Mouse (Mus musculus) heart, embryonic 14.5 days (tissue): ENCODE data around the gene Gbp2b. TPM values are rescaled to one million over a fixed set of nuclear protein-coding genes. Genes with fewer than 3 reads are reported as not detected.
A peak's percentile ranks its signal among the peaks of the same experiment; 100 is the strongest.

Experiments
- ATAC-seq: fragments of 200-750 bp; cut with Nextera tagmentation; 2 replicates; pipeline ENCODE4 v1.8.0; 2017; ENCODE audit warnings: low read depth, moderate TSS enrichment; ENCODE audit not compliant: insufficient number of reproducible peaks, insufficient read depth, low FRiP score
- H3K27ac ChIP-seq, 2 experiments: fragments of 200-500 bp in 1 of 2; fragments of 300-500 bp in 1 of 2; sonication (generic) in 1 of 2; replicated peaks in 1 of 2; 2 replicates each; pipeline ENCODE4 v1.5.1; 2012 to 2014; ENCODE audit warnings: low read depth in 2 of 2, low read length in 2 of 2, control low read depth in 1 of 2, mild to moderate bottlenecking in 1 of 2, mixed read lengths in 1 of 2; ENCODE audit not compliant: control insufficient read depth in 1 of 2, insufficient read depth in 1 of 2
- H3K27me3 ChIP-seq: fragments of 300-500 bp; sonication (generic); 2 replicates; pipeline ENCODE4 v1.6.1; 2014; ENCODE audit warnings: mild to moderate bottlenecking, low read length, control low read depth; ENCODE audit not compliant: control insufficient read depth, insufficient read depth
- H3K36me3 ChIP-seq: fragments of 300-500 bp; sonication (generic); 2 replicates; pipeline ENCODE4 v1.6.1; 2014; ENCODE audit warnings: mild to moderate bottlenecking, control low read depth, low read length, mixed read lengths; ENCODE audit not compliant: control insufficient read depth, insufficient read depth
- H3K4me1 ChIP-seq, 2 experiments: fragments of 200-500 bp in 1 of 2; fragments of 300-500 bp in 1 of 2; sonication (generic) in 1 of 2; 2 replicates each; pipeline ENCODE4 v1.6.1; 2012 to 2014; ENCODE audit warnings: low read length in 2 of 2, control low read depth in 1 of 2, mixed read lengths in 1 of 2; ENCODE audit not compliant: control insufficient read depth in 2 of 2, insufficient read depth in 2 of 2
- H3K4me2 ChIP-seq: fragments of 300-500 bp; sonication (generic); 2 replicates; pipeline ENCODE4 v1.6.1; 2014; ENCODE audit warnings: mild to moderate bottlenecking, low read length
- H3K4me3 ChIP-seq, 2 experiments: fragments of 200-500 bp in 1 of 2; fragments of 300-500 bp in 1 of 2; sonication (generic) in 1 of 2; 2 replicates each; pipeline ENCODE4 v1.5.1; 2012 to 2014; ENCODE audit warnings: low read length in 2 of 2, mild to moderate bottlenecking in 2 of 2, control low read depth in 1 of 2, low read depth in 1 of 2, moderate library complexity in 1 of 2; ENCODE audit not compliant: control insufficient read depth in 1 of 2, insufficient read depth in 1 of 2
- H3K9ac ChIP-seq: fragments of 300-500 bp; sonication (generic); 2 replicates; pipeline ENCODE4 v1.6.1; 2014; ENCODE audit warnings: mild to moderate bottlenecking, low read length
- H3K9me3 ChIP-seq: fragments of 300-500 bp; sonication (generic); 2 replicates; pipeline ENCODE4 v1.6.1; 2016; ENCODE audit warnings: low read length, control low read depth; ENCODE audit not compliant: control insufficient read depth
- WGBS: fragments of 180-500 bp; shearing (Covaris S2); extraction: QIAGEN DNeasy Blood & Tissue Kit; methylation state at CpG from one replicate; pipeline ENCODE4 v1.1.7; 2014; 5-methylcytosine and 5-hydroxymethylcytosine counted together
- polyA plus RNA-seq: library from polyadenylated mRNA; unstranded; fragments of >200 nt; fragmentation: Nextera tagmentation; extraction: Ambion mirVana; gene quantifications from 2 replicates; pipeline ENCODE4 v1.2.1, GENCODE M21; 2014

Gbp2b gene
- polyA plus RNA-seq, 1 experiment from 2014 or later: 0.09 TPM

DNA sequence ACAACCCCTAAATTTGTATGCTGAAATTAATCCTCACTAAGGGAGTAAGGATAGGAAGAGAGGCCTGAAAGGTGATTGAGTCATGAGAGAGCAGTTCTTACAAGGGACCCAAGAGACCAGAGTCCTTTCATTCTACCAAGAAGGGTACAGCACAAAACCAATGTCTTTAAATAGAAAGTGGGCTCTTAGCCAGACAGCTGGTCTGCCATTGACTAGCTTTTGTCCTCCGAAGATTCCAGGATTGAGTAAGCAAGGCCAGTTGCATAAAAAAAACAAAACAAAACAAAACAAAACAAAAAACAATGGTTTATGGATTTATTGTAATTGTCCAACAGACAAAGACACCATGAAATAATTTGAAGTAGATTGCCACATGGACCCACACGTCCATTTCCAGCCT, 5.8 kb upstream of the Gbp2b start:
- no peak overlapping the region for H3K4me2 ChIP-seq
- no peaks in the 10 kb centered on the region for H3K36me3 ChIP-seq
- ATAC-seq: no peak
- H3K4me3 ChIP-seq: no peak overlapping the region
- no peaks in the 10 kb centered on the region for H3K9me3 ChIP-seq
- H3K27ac ChIP-seq: no peak overlapping the region
- H3K27me3 ChIP-seq: no peaks in the 10 kb centered on the region
- H3K9ac ChIP-seq: no peak overlapping the region
- WGBS: 61% methylated on average over 2 of the region's 2 CpGs
- H3K4me1 ChIP-seq: no peaks in the 10 kb centered on the region

GRCm38 (mm10) chr3:142590431-142591067, 4.1 kb upstream of the Gbp2b start:
- H3K4me2 ChIP-seq: no peak overlapping the region
- no peak overlapping the region for H3K27ac ChIP-seq
- no peaks in the 10 kb centered on the region for H3K36me3 ChIP-seq
- no peaks in the 10 kb centered on the region for H3K27me3 ChIP-seq
- WGBS: 66% methylated on average over 4 of the region's 4 CpGs
- no peaks in the 10 kb centered on the region for H3K4me1 ChIP-seq
- no peak overlapping the region for H3K9ac ChIP-seq
- H3K4me3 ChIP-seq: no peak overlapping the region
- H3K9me3 ChIP-seq: no peaks in the 10 kb centered on the region
- ATAC-seq: no peak

DNA sequence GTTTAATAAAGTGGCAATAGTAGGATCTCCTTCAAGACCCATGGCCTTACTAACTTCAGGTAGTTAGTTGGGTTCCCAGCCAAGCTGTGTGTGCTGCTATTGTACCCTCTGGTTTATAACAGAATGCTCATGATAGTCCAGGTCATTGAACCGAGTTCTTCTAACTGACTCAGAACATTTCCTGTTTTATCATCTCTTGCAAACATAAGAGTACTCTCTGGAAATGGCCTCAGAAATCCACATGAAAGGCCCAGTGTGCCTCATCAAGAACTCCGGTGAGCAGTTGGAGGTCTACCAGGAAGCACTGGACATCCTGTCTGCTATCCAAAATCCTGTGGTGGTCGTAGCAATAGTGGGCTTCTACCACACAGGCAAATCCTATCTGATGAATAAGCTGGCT, 3.3 kb downstream of the Gbp2b start:
- no peak overlapping the region for H3K9ac ChIP-seq
- no peaks in the 10 kb centered on the region for H3K36me3 ChIP-seq
- no peak overlapping the region for H3K27ac ChIP-seq
- WGBS: 68% methylated on average over 3 of the region's 3 CpGs
- H3K4me1 ChIP-seq: no peaks in the 10 kb centered on the region
- no peak overlapping the region for H3K4me3 ChIP-seq
- H3K9me3 ChIP-seq: no peaks in the 10 kb centered on the region
- H3K4me2 ChIP-seq: no peak overlapping the region
- ATAC-seq: no peak
- no peaks in the 10 kb centered on the region for H3K27me3 ChIP-seq

- Histone ChIP-seq H3K4me1 (no peaks in the 10 kb centered on the region), H3K4me2 (no peak overlapping the region), H3K27me3 (no peaks in the 10 kb centered on the region), H3K27ac (no peak overlapping the region), H3K36me3 (no peaks in the 10 kb centered on the region), H3K9ac (no peak overlapping the region), H3K9me3 (no peaks in the 10 kb centered on the region), H3K4me3 (no peak overlapping the region)
- ATAC-seq: no peak
Observed at GRCm38 (mm10) chr3:142601675-142602074, 7.0 kb downstream of the Gbp2b start.

GRCm38 (mm10) chr3:142618658-142619057, 24.0 kb downstream of the Gbp2b start:
- Histone ChIP-seq H3K27ac (no peak overlapping the region), H3K9ac (no peak overlapping the region), H3K27me3 (no peaks in the 10 kb centered on the region), H3K4me1 (peaks cover 4 to 7% of the 10 kb centered on the region in 2 experiments), H3K4me3 (no peak overlapping the region), H3K4me2 (no peak overlapping the region), H3K36me3 (no peaks in the 10 kb centered on the region), H3K9me3 (no peaks in the 10 kb centered on the region)
- 83% methylated on average over 3 of the region's 3 CpGs for WGBS
- no peak for ATAC-seq

- Histone ChIP-seq H3K4me1 (peaks cover 4 to 7% of the 10 kb centered on the region in 2 experiments), H3K9ac (no peak overlapping the region), H3K9me3 (no peaks in the 10 kb centered on the region), H3K27me3 (no peaks in the 10 kb centered on the region), H3K4me3 (no peak overlapping the region), H3K27ac (no peak overlapping the region), H3K4me2 (peak overlapping the region; percentile 68; the same call in 1 of the 2 replicates), H3K36me3 (no peaks in the 10 kb centered on the region)
- 34% methylated on average over 1 of the region's 1 CpGs for WGBS
- ATAC-seq: no peak
Observed at GRCm38 (mm10) chr3:142619606-142620005, 25.0 kb downstream of the Gbp2b start.

- Histone ChIP-seq H3K9ac (peak within 1 kb of the TSS; percentile 18), H3K4me3 (peak within 1 kb of the TSS; percentile 32 to 33), H3K9me3 (no peaks in the 10 kb centered on the region), H3K27me3 (no peaks in the 10 kb centered on the region), H3K27ac (peak within 1 kb of the TSS in 1 of 2 experiments; percentile 32; a peak in 2 of 4 replicates), H3K4me2 (peak within 1 kb of the TSS; percentile 68), H3K4me1 (peaks cover 4 to 7% of the 10 kb centered on the region in 2 experiments), H3K36me3 (no peaks in the 10 kb centered on the region)
- ATAC-seq: no peak
- WGBS: 37% methylated on average over 4 of the region's 4 CpGs
Observed at GRCm38 (mm10) chr3:142620111-142620955, 25.7 kb downstream of the Gbp2b start, which contains the start of gene Gbp2. TSS of gene Gbp2 (plus strand) at chr3:142620602.
